Mouse (Mus musculus) ES-E14 (cell line): ENCODE data around the gene Hoxd12. TPM values are rescaled to one million over a fixed set of nuclear protein-coding genes. Genes with fewer than 3 reads are reported as not detected.
A peak's percentile ranks its signal among the peaks of the same experiment; 100 is the strongest.

Experiments used
- DNase-seq: peaks from one replicate; pipeline ENCODE4 v3.0.0-alpha.2; 2013; ENCODE audit warnings: low read depth, low spot score
- H3K27ac ChIP-seq: 2 replicates; pipeline ENCODE4 v1.5.1; 2012; ENCODE audit warnings: low read depth, mild to moderate bottlenecking, low read length, moderate library complexity, mixed read lengths; ENCODE audit not compliant: poor library complexity, insufficient read depth, severe bottlenecking
- H3K36me3 ChIP-seq: 2 replicates; pipeline ENCODE4 v1.6.1; 2012; ENCODE audit warnings: mild to moderate bottlenecking, low read length, moderate library complexity, mixed read lengths; ENCODE audit not compliant: control insufficient read depth, poor library complexity, insufficient read depth, severe bottlenecking
- H3K4me1 ChIP-seq, 2 experiments: fragments of 150-350 bp in 1 of 2; sonication (generic) in 1 of 2; 2 replicates each; pipeline ENCODE4 v1.6.1; 2012; ENCODE audit warnings: low read length in 2 of 2, mild to moderate bottlenecking in 1 of 2, mixed read lengths in 1 of 2; ENCODE audit not compliant: control insufficient read depth in 2 of 2, insufficient read depth in 2 of 2, poor library complexity in 1 of 2
- H3K4me3 ChIP-seq, 2 experiments: fragments of 150-350 bp in 1 of 2; sonication (generic) in 1 of 2; 2 replicates each; pipeline ENCODE4 v1.5.1; 2012; ENCODE audit warnings: low read length in 2 of 2, low read depth in 1 of 2, mild to moderate bottlenecking in 1 of 2, mixed read lengths in 1 of 2; ENCODE audit not compliant: insufficient read depth in 1 of 2, poor library complexity in 1 of 2, severe bottlenecking in 1 of 2
- H3K9ac ChIP-seq: 2 replicates; pipeline ENCODE4 v1.6.1; 2012; ENCODE audit warnings: low read depth, mild to moderate bottlenecking, low read length, mixed read lengths; ENCODE audit not compliant: poor library complexity, insufficient read depth, severe bottlenecking
- H3K9me3 ChIP-seq: fragments of 150-350 bp; sonication (generic); 2 replicates; pipeline ENCODE4 v1.6.1; 2012; ENCODE audit warnings: low read depth, mild to moderate bottlenecking, low read length; ENCODE audit not compliant: control insufficient read depth, insufficient read depth
- CHD2 ChIP-seq: IDR thresholded peaks from 2 replicates; pipeline ENCODE4 v1.6.1; 2014; ENCODE audit warnings: mild to moderate bottlenecking, low read depth, low read length, inconsistent platforms
- HCFC1 ChIP-seq: IDR thresholded peaks from 2 replicates; pipeline ENCODE4 v1.6.1; 2012; ENCODE audit warnings: low read length, inconsistent platforms, borderline replicate concordance; ENCODE audit not compliant: insufficient read depth
- MAFK ChIP-seq: IDR thresholded peaks from 2 replicates; pipeline ENCODE4 v1.6.1; 2014; ENCODE audit warnings: mild to moderate bottlenecking, low read depth, low read length, inconsistent platforms; ENCODE audit not compliant: insufficient read depth
- ZC3H11A ChIP-seq: IDR thresholded peaks from 2 replicates; pipeline ENCODE4 v1.6.1; 2012; ENCODE audit warnings: low read depth, mild to moderate bottlenecking, inconsistent platforms, low read length, borderline replicate concordance
- ZNF384 ChIP-seq: IDR thresholded peaks from 2 replicates; pipeline ENCODE4 v1.6.1; 2012; ENCODE audit warnings: low read depth, low read length, inconsistent platforms
- in situ Hi-C, 2 experiments: fragments of 600-800 bp; cut with MboI; formaldehyde crosslinking; loops; one replicate each; pipeline ENCODE4 v1.15.1; 2025; ENCODE audit warnings: low sequenced_read_pairs in 2 of 2, inconsistent platforms in 1 of 2; ENCODE audit not compliant: unreplicated experiment in 2 of 2
- total RNA-seq: library from RNA; depleted of rRNA; stranded (reverse); fragments of 300-350 nt; gene quantifications from 2 replicates; pipeline ENCODE4 v1.2.3, GENCODE M21; 2012

Gene Hoxd12
- total RNA-seq, 1 experiment = not detected

GRCm38 (mm10) chr2:74647082-74647864 is 27.5 kb upstream of the Hoxd12 start:
- DNase-seq = no peak
- TF ChIP-seq ZNF384 (no peak), CHD2 (no peak)
- Histone ChIP-seq H3K4me1 (no peaks in the 10 kb centered on the region), H3K9ac (no peak overlapping the region), H3K36me3 (no peaks in the 10 kb centered on the region), H3K27ac (no peak overlapping the region), H3K9me3 (no peaks in the 10 kb centered on the region), H3K4me3 (no peak overlapping the region)
- in situ Hi-C loops = loop anchor here in 1 of 2 experiments (10.0 kb wide), 1 partner anchor 582 kb away; no protein-coding TSS in a partner anchor

GRCm38 (mm10) chr2:74652996-74653340 is 21.8 kb upstream of the Hoxd12 start:
- in situ Hi-C loops = loop anchor here (25.0 kb wide), 2 partner anchors 591 to 1091 kb away; no protein-coding TSS in a partner anchor
- DNase-seq = no peak
- Histone ChIP-seq H3K36me3 (no peaks in the 10 kb centered on the region), H3K4me3 (no peak overlapping the region), H3K4me1 (no peaks in the 10 kb centered on the region), H3K27ac (no peak overlapping the region), H3K9ac (no peak overlapping the region), H3K9me3 (no peaks in the 10 kb centered on the region)
- TF ChIP-seq ZNF384 = no peak
- TF ChIP-seq ZC3H11A = no peak
- no peak for TF ChIP-seq MAFK
- TF ChIP-seq HCFC1 = no peak
- no peak for TF ChIP-seq CHD2

- no peak overlapping the region for H3K9ac ChIP-seq
Observed at GRCm38 (mm10) chr2:74653781-74654535, 20.9 kb upstream of the Hoxd12 start.

GRCm38 (mm10) chr2:74654743-74655419 is 19.9 kb upstream of the Hoxd12 start:
- in situ Hi-C loops = loop anchor here (25.0 kb wide), 2 partner anchors 593 to 1093 kb away; no protein-coding TSS in a partner anchor
- DNase-seq = no peak
- no peak for TF ChIP-seq HCFC1
- no peak for TF ChIP-seq ZC3H11A
- TF ChIP-seq ZNF384 = no peak
- TF ChIP-seq CHD2 = no peak
- TF ChIP-seq MAFK = no peak
- Histone ChIP-seq H3K36me3 (no peaks in the 10 kb centered on the region), H3K4me1 (no peaks in the 10 kb centered on the region), H3K27ac (no peak overlapping the region), H3K9me3 (no peaks in the 10 kb centered on the region), H3K4me3 (peak overlapping the region; percentile 2 to 67; a peak in 2 of 4 replicates), H3K9ac (no peak overlapping the region)

More at GRCm38 (mm10) chr2:74653781-74654535, 20.9 kb upstream of the Hoxd12 start:
- Histone ChIP-seq H3K4me3 (no peak overlapping the region), H3K9me3 (no peaks in the 10 kb centered on the region), H3K27ac (no peak overlapping the region), H3K36me3 (no peaks in the 10 kb centered on the region), H3K4me1 (no peaks in the 10 kb centered on the region)
- DNase-seq = no peak
- in situ Hi-C loops = loop anchor here (25.0 kb wide), 2 partner anchors 592 to 1092 kb away; no protein-coding TSS in a partner anchor
- no peak for TF ChIP-seq ZNF384
- TF ChIP-seq MAFK = no peak
- TF ChIP-seq HCFC1 = no peak
- no peak for TF ChIP-seq CHD2
- TF ChIP-seq ZC3H11A = no peak
